In the genomic region with DNA sequence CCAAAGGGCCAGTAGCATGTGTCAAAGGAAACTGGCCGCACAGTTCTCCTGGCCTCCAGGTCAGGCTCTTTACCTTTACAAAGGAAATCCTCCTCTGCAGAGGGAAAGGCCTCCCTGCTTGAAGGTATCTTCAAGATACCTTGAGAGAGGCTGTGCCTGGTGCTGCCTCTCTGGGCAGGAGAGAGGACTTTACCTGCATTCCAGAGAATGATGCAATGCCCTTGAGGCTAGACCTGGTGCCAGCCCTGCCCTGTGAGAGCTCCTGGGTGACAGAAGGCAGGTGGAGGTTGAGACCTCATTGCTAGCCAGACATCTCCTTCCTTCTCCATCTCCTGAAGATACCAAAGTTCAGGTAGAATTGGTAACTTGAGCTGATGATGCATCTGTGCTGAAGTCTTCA, we compare ENCODE assay signal across 24 mouse cellular contexts.
DNase-seq lines count a peak whose midpoint lies in the region; ATAC-seq and TF ChIP-seq lines count a peak whose summit lies in the region.
"Had no signal": no experiment of that assay in that cellular context is flagged by ENCODE, and none has a peak within 500 bp of the region (broad histone marks: within the 10 kb centered on the region; RNA-seq: fewer than 3 reads in every experiment).

No protein-coding gene starts in this region.

- no peaks in the 10 kb centered on the region for H3K4me1 ChIP-seq in lung, postnatal 0 days (ENCODE audit: insufficient read depth, low read depth, low read length)
- no peaks in the 10 kb centered on the region for H3K4me1 ChIP-seq in lung, adult 2 months (ENCODE audit: control insufficient read depth, insufficient read depth, low read length)
- H3K4me1 ChIP-seq in forebrain, embryonic 14.5 days (ENCODE audit: control insufficient read depth, insufficient read depth, low read length): no peaks in the 10 kb centered on the region
- H3K4me1 ChIP-seq in limb, embryonic 10.5 days: no peaks in the 10 kb centered on the region
- H3K4me1 ChIP-seq: embryonic facial prominence, embryonic 13.5 days; embryonic facial prominence, embryonic 15.5 days; forebrain, embryonic 10.5 days; forebrain, embryonic 12.5 days; forebrain, embryonic 15.5 days had no signal

- H3K27me3 ChIP-seq in lung, postnatal 0 days (replicated peaks; ENCODE audit: insufficient read depth, low read length): no peaks in the 10 kb centered on the region
- H3K27me3 ChIP-seq in forebrain, embryonic 14.5 days (replicated peaks; ENCODE audit: control insufficient read depth, insufficient read depth, low read length): no peaks in the 10 kb centered on the region
- no peaks in the 10 kb centered on the region for H3K27me3 ChIP-seq in limb, embryonic 10.5 days (ENCODE audit: low read depth, poor library complexity, severe bottlenecking)
- H3K27me3 ChIP-seq: embryonic facial prominence, embryonic 13.5 days; embryonic facial prominence, embryonic 15.5 days; forebrain, embryonic 12.5 days; forebrain, embryonic 15.5 days had no signal

- TF ChIP-seq CTCF in lung, postnatal 0 days (IDR thresholded peaks at IDR 0.05): no peak
- no peak for TF ChIP-seq CTCF in lung, adult 2 months (IDR thresholded peaks at IDR 0.05; ENCODE audit: insufficient read depth, low read length)

- WGBS in lung, postnatal 0 days: 87% methylated on average over 1 of the region's 1 CpGs
- 63% methylated on average over 1 of the region's 1 CpGs for WGBS in lung, adult 2 months
- 90% methylated on average over 1 of the region's 1 CpGs for whole genome bisulfite sequencing in forebrain, embryonic 14.5 days
- 100% methylated on average over 1 of the region's 1 CpGs for WGBS in limb, embryonic 10.5 days

- TF ChIP-seq EP300 in lung, postnatal 0 days (IDR thresholded peaks at IDR 0.05): no peak

- H3K27ac ChIP-seq in lung, postnatal 0 days (ENCODE audit: low read length): no peak overlapping the region
- H3K27ac ChIP-seq in forebrain, embryonic 14.5 days (ENCODE audit: low read depth, low read length): no peak overlapping the region
- H3K27ac ChIP-seq in limb, embryonic 10.5 days: no peak overlapping the region
- H3K27ac ChIP-seq: embryonic facial prominence, embryonic 13.5 days; embryonic facial prominence, embryonic 15.5 days; forebrain, embryonic 10.5 days; forebrain, embryonic 12.5 days; forebrain, embryonic 15.5 days had no signal

- H3K9ac ChIP-seq in lung, postnatal 0 days (replicated peaks; ENCODE audit: low read depth): no peak overlapping the region
- H3K9ac ChIP-seq in forebrain, embryonic 14.5 days (ENCODE audit: low read length): no peak overlapping the region
- H3K9ac ChIP-seq: embryonic facial prominence, embryonic 13.5 days; embryonic facial prominence, embryonic 15.5 days; forebrain, embryonic 12.5 days; forebrain, embryonic 15.5 days had no signal

- no peaks in the 10 kb centered on the region for H3K9me3 ChIP-seq in lung, postnatal 0 days (ENCODE audit: low read length)
- no peaks in the 10 kb centered on the region for H3K9me3 ChIP-seq in forebrain, embryonic 14.5 days (replicated peaks; ENCODE audit: control insufficient read depth, low read length)
- no peaks in the 10 kb centered on the region for H3K9me3 ChIP-seq in limb, embryonic 10.5 days (replicated peaks)
- H3K9me3 ChIP-seq: embryonic facial prominence, embryonic 13.5 days; embryonic facial prominence, embryonic 15.5 days; forebrain, embryonic 10.5 days; forebrain, embryonic 12.5 days; forebrain, embryonic 15.5 days had no signal

- no peak for TF ChIP-seq POLR2A in lung, adult 2 months (IDR thresholded peaks at IDR 0.05; ENCODE audit: borderline replicate concordance, extremely low read depth, low read depth, low read length)

- ATAC-seq in lung, postnatal 0 days: no peak
- no peak for ATAC-seq in forebrain, embryonic 14.5 days
- ATAC-seq: forebrain, embryonic 15.5 days had no signal

- DNase-seq in lung, adult 18-20 months: peak; percentile 57 to 61
- no peak for DNase-seq in lung, postnatal 0 days (ENCODE audit: low spot score)
- peak; percentile 15 for DNase-seq in lung, adult 2 months
- DNase-seq in lung, postnatal 10 days: peak; percentile 6
- peak; percentile 55 for DNase-seq in lung, postnatal 25 days (ENCODE audit: low spot score)
- no peak for DNase-seq in forebrain, embryonic 14.5 days (ENCODE audit: low spot score)
- no peak for DNase-seq in left cerebral cortex, adult 11 months (ENCODE audit: low spot score)
- no peak for DNase-seq in limb, embryonic 10.5 days (ENCODE audit: low spot score)
- DNase-seq: adrenal gland, adult 2 months; adrenal gland, postnatal 10 days; adrenal gland, postnatal 25 days; cerebellum, adult 11 months; cerebellum, adult 18-20 months; cerebellum, adult 8-10 months; cerebellum, adult 9-11 months; cerebellum, postnatal 14 days; cerebellum, postnatal 36 days; embryo, embryonic 11 days had no signal

- H3K4me3 ChIP-seq in lung, postnatal 0 days (ENCODE audit: low read depth, low read length): no peak overlapping the region
- H3K4me3 ChIP-seq in lung, adult 2 months (replicated peaks; ENCODE audit: extremely low read depth, low read depth, low read length): no peak overlapping the region
- no peak overlapping the region for H3K4me3 ChIP-seq in forebrain, embryonic 14.5 days (ENCODE audit: low read depth, low read length)
- no peak overlapping the region for H3K4me3 ChIP-seq in limb, embryonic 10.5 days
- H3K4me3 ChIP-seq: embryonic facial prominence, embryonic 13.5 days; embryonic facial prominence, embryonic 15.5 days; erythroblast, embryonic 14.5 days; forebrain, embryonic 10.5 days; forebrain, embryonic 12.5 days; forebrain, embryonic 15.5 days had no signal

- no peaks in the 10 kb centered on the region for H3K36me3 ChIP-seq in lung, postnatal 0 days (ENCODE audit: insufficient read depth, low read length)
- no peaks in the 10 kb centered on the region for H3K36me3 ChIP-seq in forebrain, embryonic 14.5 days (ENCODE audit: control insufficient read depth, insufficient read depth, low read length)
- no peaks in the 10 kb centered on the region for H3K36me3 ChIP-seq in limb, embryonic 10.5 days
- H3K36me3 ChIP-seq: embryonic facial prominence, embryonic 13.5 days; embryonic facial prominence, embryonic 15.5 days; forebrain, embryonic 10.5 days; forebrain, embryonic 12.5 days; forebrain, embryonic 15.5 days had no signal

- H3K4me2 ChIP-seq in lung, postnatal 0 days (replicated peaks; ENCODE audit: low read depth, low read length): no peak overlapping the region
- no peak overlapping the region for H3K4me2 ChIP-seq in forebrain, embryonic 14.5 days (ENCODE audit: low read length)
- H3K4me2 ChIP-seq: embryonic facial prominence, embryonic 13.5 days; embryonic facial prominence, embryonic 15.5 days; forebrain, embryonic 12.5 days; forebrain, embryonic 15.5 days had no signal

Comparison
In these comparisons a context has a peak if more than half of its experiments do, and no peak if none do; other contexts are left out.
1. DNase-seq: peak in lung, adult 18-20 months (2 of 2), lung, adult 2 months (single experiment), lung, postnatal 10 days (single experiment) and lung, postnatal 25 days (single experiment); none in lung, postnatal 0 days (single experiment), forebrain, embryonic 14.5 days (single experiment), left cerebral cortex, adult 11 months (single experiment) and limb, embryonic 10.5 days (single experiment).